Mouse (Mus musculus): ENCODE results near the gene Thoc6. TPM values are rescaled to one million over a fixed set of nuclear protein-coding genes. Genes with fewer than 3 reads are reported as not detected.

Thoc6 gene
- polyA plus RNA-seq, 1 experiment from 2014 or later, result 37.0 TPM

DNA sequence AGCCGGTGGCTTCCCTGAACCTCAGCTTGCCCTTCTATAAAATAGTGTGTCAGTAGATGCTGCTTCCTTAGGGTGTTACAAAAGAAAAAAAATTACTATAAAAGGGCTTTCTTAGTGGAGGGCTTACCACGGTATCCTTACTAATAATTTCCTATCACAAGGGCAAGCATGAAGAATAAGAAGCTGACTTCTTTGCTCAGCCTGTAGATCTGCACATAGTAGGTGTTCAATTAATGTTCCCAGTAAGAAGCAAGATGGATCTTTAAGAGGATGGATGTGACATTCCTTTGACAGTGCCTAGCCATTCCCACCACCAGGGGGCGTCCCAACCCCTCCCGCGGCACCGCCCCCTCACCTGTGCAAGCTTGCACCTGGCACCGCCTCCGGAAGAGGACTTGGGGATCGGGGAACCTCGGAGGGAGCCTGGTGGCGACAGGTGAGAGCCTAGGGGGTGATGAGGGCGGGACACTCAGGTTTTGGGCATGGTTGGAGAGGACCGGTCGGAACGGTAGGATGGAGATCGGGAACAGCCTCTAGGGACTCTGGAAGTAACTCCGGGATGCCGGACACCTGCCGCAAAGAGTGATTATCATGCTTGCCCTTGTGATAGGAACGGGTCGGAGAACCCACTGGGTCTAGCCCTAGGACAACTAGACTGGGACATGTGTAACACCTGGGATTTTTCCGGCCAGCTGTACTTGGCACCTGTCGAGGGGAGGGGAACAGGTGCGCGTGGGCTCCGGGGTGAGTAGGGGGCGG is 13.4 kb downstream of the Thoc6 start, which contains the start of gene Bicdl2:
Gene Bicdl2 (plus strand): TSS at position 390 of the 759 bp plus-strand sequence.
- Histone ChIP-seq H3K4me2 (ENCODE audit: low read depth, low read length) (peak within 1 kb of the TSS; percentile 54), H3K9ac (ENCODE audit: low read length) (peak within 1 kb of the TSS; percentile 61), H3K27ac (ENCODE audit: low read length) (peak within 1 kb of the TSS; percentile 57), H3K36me3 (ENCODE audit: control insufficient read depth, insufficient read depth, low read length) (no peaks in the 10 kb centered on the region), H3K9me3 (replicated peaks; ENCODE audit: control insufficient read depth, low read length) (no peaks in the 10 kb centered on the region), H3K4me3 (replicated peaks; ENCODE audit: low read length) (peak within 1 kb of the TSS; percentile 36), H3K4me1 (ENCODE audit: control insufficient read depth, insufficient read depth, low read length) (no peaks in the 10 kb centered on the region), H3K27me3 (ENCODE audit: control insufficient read depth, insufficient read depth, low read length) (peaks cover 18% of the 10 kb centered on the region; the same call in 1 of the 2 replicates)
- 7% methylated on average over 27 of the region's 27 CpGs for WGBS
- peak; percentile 60 for ATAC-seq (ENCODE audit: insufficient read depth, low FRiP score)

DNA sequence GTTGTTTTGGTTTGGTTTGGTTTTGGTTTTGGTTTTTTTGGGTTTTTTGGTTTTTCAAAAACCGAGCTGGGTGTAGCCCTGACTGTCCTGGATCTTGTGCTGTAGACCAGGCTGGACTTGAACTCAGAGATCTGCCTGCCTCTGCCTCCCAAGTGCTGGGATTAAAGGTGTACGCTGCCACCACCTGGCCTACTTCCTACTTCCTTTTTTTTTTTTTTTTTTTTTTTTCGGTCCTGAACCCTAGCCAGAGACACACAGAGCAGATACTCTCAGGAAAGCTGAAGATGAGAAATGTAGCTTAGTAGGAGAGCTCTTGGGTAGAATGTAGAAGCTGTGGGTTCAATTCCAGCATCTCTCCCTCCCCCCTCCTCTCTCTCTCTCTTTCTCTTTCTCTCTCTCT is 15.2 kb downstream of the Thoc6 start:
- ATAC-seq (ENCODE audit: insufficient read depth, low FRiP score), result no peak
- Histone ChIP-seq H3K9me3 (replicated peaks; ENCODE audit: control insufficient read depth, low read length) (no peaks in the 10 kb centered on the region), H3K36me3 (ENCODE audit: control insufficient read depth, insufficient read depth, low read length) (no peaks in the 10 kb centered on the region), H3K27ac (ENCODE audit: low read length) (no peak overlapping the region), H3K4me1 (ENCODE audit: control insufficient read depth, insufficient read depth, low read length) (no peaks in the 10 kb centered on the region), H3K9ac (ENCODE audit: low read length) (no peak overlapping the region), H3K27me3 (ENCODE audit: control insufficient read depth, insufficient read depth, low read length) (peaks cover 18% of the 10 kb centered on the region; the same call in 1 of the 2 replicates), H3K4me3 (replicated peaks; ENCODE audit: low read length) (no peak overlapping the region), H3K4me2 (ENCODE audit: low read depth, low read length) (no peak overlapping the region)
- WGBS, result 82% methylated on average over 3 of the region's 3 CpGs

DNA sequence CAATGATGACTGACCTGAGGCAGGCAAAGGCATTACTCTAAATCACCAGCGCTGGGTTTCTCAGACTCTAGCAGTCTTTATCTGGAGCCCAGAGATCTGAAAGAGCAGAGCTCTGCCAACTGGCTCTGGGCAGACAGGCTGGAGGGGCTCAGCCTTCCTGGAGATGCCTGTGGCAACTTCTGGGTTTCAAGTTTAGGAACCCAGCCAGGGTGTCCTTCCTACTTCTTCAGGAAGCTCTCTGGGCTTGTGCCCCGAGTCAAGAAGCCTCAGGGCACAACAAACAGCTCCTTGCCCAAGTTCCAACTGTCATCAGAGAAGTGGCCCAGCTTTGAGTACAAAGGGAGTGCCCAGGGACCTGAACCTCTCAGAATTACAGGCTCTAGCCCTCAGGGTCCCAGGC is 19.3 kb downstream of the Thoc6 start:
- ATAC-seq (ENCODE audit: insufficient read depth, low FRiP score), result no peak
- H3K27ac ChIP-seq (ENCODE audit: low read length), result no peak overlapping the region
- no peak overlapping the region for H3K4me3 ChIP-seq (replicated peaks; ENCODE audit: low read length)
- H3K4me1 ChIP-seq (ENCODE audit: control insufficient read depth, insufficient read depth, low read length), result no peaks in the 10 kb centered on the region
- no peaks in the 10 kb centered on the region for H3K9me3 ChIP-seq (replicated peaks; ENCODE audit: control insufficient read depth, low read length)
- H3K4me2 ChIP-seq (ENCODE audit: low read depth, low read length), result no peak overlapping the region
- H3K36me3 ChIP-seq (ENCODE audit: control insufficient read depth, insufficient read depth, low read length), result no peaks in the 10 kb centered on the region
- WGBS, result 39% methylated on average over 2 of the region's 2 CpGs
- 0 out of 2 replicates have a peak, but pooled peaks cover 6% of the 10 kb centered on the region for H3K27me3 ChIP-seq (ENCODE audit: control insufficient read depth, insufficient read depth, low read length)
- H3K9ac ChIP-seq (ENCODE audit: low read length), result no peak overlapping the region

DNA sequence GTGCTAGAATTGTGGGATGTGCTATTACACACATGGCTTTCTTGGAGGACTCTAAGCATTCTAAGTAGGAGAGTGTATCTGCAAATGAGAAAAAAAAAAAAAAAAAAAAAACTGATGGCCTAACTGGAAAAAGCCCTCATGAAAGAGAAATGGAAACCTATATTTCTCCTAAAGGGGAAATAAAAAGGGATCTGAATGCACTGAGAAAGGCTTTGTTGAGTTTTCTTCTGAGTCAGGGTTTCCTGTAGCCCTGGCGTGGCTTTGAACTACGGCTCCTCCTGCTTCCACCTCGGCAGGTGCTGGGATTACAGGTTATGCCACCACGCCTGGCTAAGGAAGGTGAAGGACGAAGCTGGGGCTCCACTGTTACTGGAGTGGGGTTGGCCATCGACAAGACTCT is 19.7 kb downstream of the Thoc6 start:
- no peak overlapping the region for H3K9ac ChIP-seq (ENCODE audit: low read length)
- 0 out of 2 replicates have a peak, but pooled peaks cover 6% of the 10 kb centered on the region for H3K27me3 ChIP-seq (ENCODE audit: control insufficient read depth, insufficient read depth, low read length)
- no peaks in the 10 kb centered on the region for H3K9me3 ChIP-seq (replicated peaks; ENCODE audit: control insufficient read depth, low read length)
- WGBS, result 52% methylated on average over 6 of the region's 6 CpGs
- H3K4me1 ChIP-seq (ENCODE audit: control insufficient read depth, insufficient read depth, low read length), result no peaks in the 10 kb centered on the region
- ATAC-seq (ENCODE audit: insufficient read depth, low FRiP score), result no peak
- H3K4me3 ChIP-seq (replicated peaks; ENCODE audit: low read length), result no peak overlapping the region
- H3K4me2 ChIP-seq (ENCODE audit: low read depth, low read length), result no peak overlapping the region
- no peak overlapping the region for H3K27ac ChIP-seq (ENCODE audit: low read length)
- no peaks in the 10 kb centered on the region for H3K36me3 ChIP-seq (ENCODE audit: control insufficient read depth, insufficient read depth, low read length)

DNA sequence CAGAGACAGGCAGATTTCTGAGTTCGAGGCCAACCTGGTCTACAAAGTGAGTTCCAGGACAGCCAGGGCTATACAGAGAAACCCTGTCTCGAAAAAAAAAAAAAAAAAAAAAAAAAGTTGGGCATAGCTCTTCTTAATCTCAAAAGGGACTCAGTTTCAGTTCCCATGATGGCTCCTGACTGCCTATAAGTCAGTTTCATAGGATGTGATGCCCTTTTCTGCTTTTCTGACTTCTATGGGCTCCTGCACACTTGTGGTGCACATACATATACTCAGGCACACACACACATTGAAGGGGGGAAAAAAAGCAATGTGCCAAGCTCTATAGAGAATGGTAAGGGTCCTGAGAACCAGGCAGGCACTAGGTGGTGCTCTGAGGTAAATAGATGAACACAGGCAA is 20.4 kb downstream of the Thoc6 start:
- no peaks in the 10 kb centered on the region for H3K9me3 ChIP-seq (replicated peaks; ENCODE audit: control insufficient read depth, low read length)
- H3K27ac ChIP-seq (ENCODE audit: low read length), result no peak overlapping the region
- H3K4me1 ChIP-seq (ENCODE audit: control insufficient read depth, insufficient read depth, low read length), result no peaks in the 10 kb centered on the region
- ATAC-seq (ENCODE audit: insufficient read depth, low FRiP score), result no peak
- H3K9ac ChIP-seq (ENCODE audit: low read length), result no peak overlapping the region
- no peaks in the 10 kb centered on the region for H3K36me3 ChIP-seq (ENCODE audit: control insufficient read depth, insufficient read depth, low read length)
- 69% methylated on average over 2 of the region's 2 CpGs for WGBS
- no peak overlapping the region for H3K4me2 ChIP-seq (ENCODE audit: low read depth, low read length)
- no peak overlapping the region for H3K4me3 ChIP-seq (replicated peaks; ENCODE audit: low read length)
- 0 out of 2 replicates have a peak, but pooled peaks cover 6% of the 10 kb centered on the region for H3K27me3 ChIP-seq (ENCODE audit: control insufficient read depth, insufficient read depth, low read length)

DNA sequence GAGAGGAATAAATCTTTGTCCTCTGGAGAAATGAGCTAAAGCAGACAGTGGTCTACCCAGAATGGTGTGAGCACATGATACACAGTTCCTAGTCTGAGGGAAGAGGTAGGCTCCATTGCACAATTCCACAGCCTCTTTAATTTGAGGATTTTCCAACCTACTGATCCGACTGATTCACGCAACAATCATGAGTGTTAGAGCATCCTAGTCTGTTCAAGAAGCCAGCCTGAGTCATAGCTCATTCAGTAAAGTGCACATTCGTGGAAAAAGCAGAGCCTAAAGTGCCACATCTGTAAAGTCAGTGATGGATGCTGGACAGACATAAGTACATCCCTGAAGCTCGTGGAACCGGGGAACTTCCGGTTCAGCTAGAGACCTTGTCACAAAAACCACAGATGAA is 22.3 kb downstream of the Thoc6 start:
- WGBS, result 68% methylated on average over 6 of the region's 6 CpGs
- H3K36me3 ChIP-seq (ENCODE audit: control insufficient read depth, insufficient read depth, low read length), result no peaks in the 10 kb centered on the region
- H3K27ac ChIP-seq (ENCODE audit: low read length), result no peak overlapping the region
- H3K4me1 ChIP-seq (ENCODE audit: control insufficient read depth, insufficient read depth, low read length), result no peaks in the 10 kb centered on the region
- ATAC-seq (ENCODE audit: insufficient read depth, low FRiP score), result no peak
- H3K9ac ChIP-seq (ENCODE audit: low read length), result no peak overlapping the region
- H3K4me3 ChIP-seq (replicated peaks; ENCODE audit: low read length), result no peak overlapping the region
- H3K27me3 ChIP-seq (ENCODE audit: control insufficient read depth, insufficient read depth, low read length), result 0 out of 2 replicates have a peak, but pooled peaks cover under 1% of the 10 kb centered on the region
- no peaks in the 10 kb centered on the region for H3K9me3 ChIP-seq (replicated peaks; ENCODE audit: control insufficient read depth, low read length)
- no peak overlapping the region for H3K4me2 ChIP-seq (ENCODE audit: low read depth, low read length)

DNA sequence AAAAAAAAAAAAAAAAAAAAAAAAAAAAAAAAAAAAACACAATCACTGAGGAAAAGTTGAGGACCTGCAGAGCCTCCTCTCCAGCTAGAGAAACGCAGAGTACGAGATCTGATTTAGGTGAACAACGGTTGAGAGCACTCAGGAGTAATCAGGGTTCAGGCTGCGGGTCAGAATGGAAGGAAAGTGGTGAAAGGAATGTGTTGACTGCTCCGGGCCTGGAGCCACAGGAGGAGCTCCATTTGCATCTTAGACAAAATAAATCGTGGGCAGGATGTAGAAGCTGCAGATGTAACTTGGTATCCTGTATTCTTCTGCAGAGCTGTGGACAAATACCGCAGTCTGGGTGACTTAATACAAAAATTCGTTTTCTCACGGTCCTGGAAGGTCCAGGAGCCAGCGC is 27.8 kb downstream of the Thoc6 start:
- Histone ChIP-seq H3K4me3 (replicated peaks; ENCODE audit: low read length) (no peak overlapping the region), H3K9me3 (replicated peaks; ENCODE audit: control insufficient read depth, low read length) (no peaks in the 10 kb centered on the region; the same call in 1 of the 2 replicates), H3K9ac (ENCODE audit: low read length) (no peak overlapping the region), H3K36me3 (ENCODE audit: control insufficient read depth, insufficient read depth, low read length) (no peaks in the 10 kb centered on the region), H3K27ac (ENCODE audit: low read length) (no peak overlapping the region), H3K4me1 (ENCODE audit: control insufficient read depth, insufficient read depth, low read length) (peaks cover 7% of the 10 kb centered on the region), H3K27me3 (ENCODE audit: control insufficient read depth, insufficient read depth, low read length) (peaks cover 12% of the 10 kb centered on the region; the same call in 1 of the 2 replicates), H3K4me2 (ENCODE audit: low read depth, low read length) (no peak overlapping the region)
- WGBS, result 47% methylated on average over 10 of the region's 10 CpGs
- ATAC-seq (ENCODE audit: insufficient read depth, low FRiP score), result no peak

DNA sequence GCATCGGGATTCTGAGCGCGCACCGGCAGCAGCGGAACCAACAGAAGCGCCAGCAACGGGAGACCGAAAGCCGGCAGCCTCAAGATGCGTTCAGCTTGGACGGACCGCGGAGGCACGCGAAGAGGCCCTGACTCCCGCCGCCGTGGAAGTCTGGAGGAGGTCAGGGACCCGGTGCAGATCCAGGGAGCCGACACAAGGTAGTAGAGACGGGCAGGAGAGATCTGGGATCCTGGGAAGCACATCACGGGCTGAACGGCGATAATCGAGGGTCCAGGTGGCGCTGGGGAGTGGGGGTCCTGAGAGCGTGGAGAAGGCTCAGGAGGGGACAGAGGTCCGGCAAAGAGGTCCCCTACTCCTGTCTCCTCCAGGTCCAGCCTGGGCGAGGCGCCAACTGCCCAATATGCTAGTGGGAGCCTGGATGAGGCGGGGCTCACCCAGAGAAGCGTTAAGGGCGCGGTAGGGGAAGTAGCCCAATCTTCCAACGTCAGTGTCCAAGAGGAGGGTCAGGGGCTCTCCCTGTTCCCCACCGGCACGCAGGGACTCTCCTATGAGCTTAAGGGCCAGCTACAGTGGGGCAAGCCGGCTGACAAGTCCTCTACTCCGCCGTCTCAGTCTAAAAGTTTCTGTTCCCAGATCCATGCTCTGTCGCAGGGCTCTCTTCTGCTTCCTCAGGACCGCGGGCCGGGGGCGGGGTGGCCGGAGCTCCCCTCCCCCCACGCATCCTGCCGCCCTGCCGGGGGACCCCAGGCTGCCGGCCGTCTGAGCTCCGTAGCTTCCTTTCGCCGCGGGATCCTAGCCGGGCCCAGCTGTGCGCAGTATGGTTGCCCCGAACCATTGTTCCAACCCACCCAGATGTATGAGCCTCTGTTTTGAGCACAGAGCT is 28.8 kb downstream of the Thoc6 start, which contains the start of gene Mmp25:
Gene Mmp25 (minus strand): TSS at position 665 of the 883 bp plus-strand sequence.
- WGBS, result under 1% methylated on average over 58 of the region's 58 CpGs
- Histone ChIP-seq H3K4me2 (ENCODE audit: low read depth, low read length) (peak within 1 kb of the TSS; percentile 77), H3K9me3 (replicated peaks; ENCODE audit: control insufficient read depth, low read length) (no peaks in the 10 kb centered on the region; the same call in 1 of the 2 replicates), H3K27me3 (ENCODE audit: control insufficient read depth, insufficient read depth, low read length) (peaks cover 12% of the 10 kb centered on the region; the same call in 1 of the 2 replicates), H3K27ac (ENCODE audit: low read length) (no peak within 1 kb of the TSS), H3K36me3 (ENCODE audit: control insufficient read depth, insufficient read depth, low read length) (no peaks in the 10 kb centered on the region), H3K4me3 (replicated peaks; ENCODE audit: low read length) (peak within 1 kb of the TSS; percentile 52), H3K4me1 (ENCODE audit: control insufficient read depth, insufficient read depth, low read length) (peaks cover 7% of the 10 kb centered on the region), H3K9ac (ENCODE audit: low read length) (peak within 1 kb of the TSS; percentile 69)
- peak; percentile 25; the same call in 1 of the 2 replicates for ATAC-seq (ENCODE audit: insufficient read depth, low FRiP score)

Measured in stomach, embryonic 16.5 days (tissue).